In genomic region chr16:57852838-57853460, GRCm38 (mm10) we compare ENCODE assay signal across 23 mouse cellular contexts.
DNase-seq lines count a peak whose midpoint lies in the region; ATAC-seq and TF ChIP-seq lines count a peak whose summit lies in the region.
"Had no signal": no experiment of that assay in that cellular context is flagged by ENCODE, and none has a peak within 500 bp of the region (broad histone marks: within the 10 kb centered on the region; RNA-seq: fewer than 3 reads in every experiment).

No protein-coding gene starts in this region.

- H3K9ac ChIP-seq in embryonic facial prominence, embryonic 14.5 days (ENCODE audit: low read depth, low read length): no peak overlapping the region
- H3K9ac ChIP-seq in heart, adult 2 months (ENCODE audit: low read depth, low read length): no peak overlapping the region
- H3K9ac ChIP-seq in limb, embryonic 14.5 days (ENCODE audit: low read depth, low read length, severe bottlenecking): no peak overlapping the region
- H3K9ac ChIP-seq: embryonic facial prominence, embryonic 12.5 days; hindbrain, embryonic 12.5 days had no signal

- TF ChIP-seq CTCF in heart, adult 2 months (IDR thresholded peaks at IDR 0.05): no peak

- H3K79me2 ChIP-seq in heart, adult 2 months (replicated peaks; ENCODE audit: control insufficient read depth, insufficient read depth, low read length): no peaks in the 10 kb centered on the region

- H3K9me3 ChIP-seq in embryonic facial prominence, embryonic 14.5 days (ENCODE audit: control insufficient read depth, low read length): no peaks in the 10 kb centered on the region
- H3K9me3 ChIP-seq in embryonic facial prominence, embryonic 10.5 days: no peaks in the 10 kb centered on the region
- H3K9me3 ChIP-seq in limb, embryonic 14.5 days (ENCODE audit: control insufficient read depth, low read length): no peaks in the 10 kb centered on the region
- no peaks in the 10 kb centered on the region for H3K9me3 ChIP-seq in limb, embryonic 10.5 days (replicated peaks)
- H3K9me3 ChIP-seq: embryonic facial prominence, embryonic 12.5 days; forebrain, embryonic 10.5 days; hindbrain, embryonic 12.5 days had no signal

- DNase-seq in embryonic facial prominence, embryonic 14.5 days (ENCODE audit: low spot score): peak; percentile 55
- DNase-seq in embryonic facial prominence, embryonic 10.5 days (ENCODE audit: low spot score): no peak
- no peak for DNase-seq in heart, adult 2 months
- DNase-seq in heart, postnatal 25 days (ENCODE audit: low spot score): no peak
- DNase-seq in limb, embryonic 14.5 days (ENCODE audit: low spot score): peak; percentile 26
- DNase-seq in limb, embryonic 10.5 days (ENCODE audit: low spot score): no peak
- no peak for DNase-seq in adrenal gland, adult 8-10 months
- DNase-seq: adrenal gland, postnatal 10 days; cerebellum, adult 11 months; cerebellum, adult 8-10 months; cerebellum, postnatal 14 days; embryo, embryonic 11 days; heart, postnatal 14 days; kidney, adult 8-10 months had no signal

- H3K4me1 ChIP-seq in embryonic facial prominence, embryonic 14.5 days (ENCODE audit: control insufficient read depth, insufficient read depth, low read length): peaks cover 4% of the 10 kb centered on the region; the same call in 1 of the 2 replicates
- H3K4me1 ChIP-seq in embryonic facial prominence, embryonic 10.5 days: peaks cover 2% of the 10 kb centered on the region; the same call in 1 of the 2 replicates
- peaks cover 7% of the 10 kb centered on the region for H3K4me1 ChIP-seq in heart, adult 2 months (ENCODE audit: control insufficient read depth, insufficient read depth, low read length)
- no peaks in the 10 kb centered on the region for H3K4me1 ChIP-seq in limb, embryonic 14.5 days (ENCODE audit: control insufficient read depth, insufficient read depth, low read length)
- H3K4me1 ChIP-seq in limb, embryonic 10.5 days: no peaks in the 10 kb centered on the region; the same call in 1 of the 2 replicates
- H3K4me1 ChIP-seq: hindbrain, embryonic 12.5 days had no signal

- no peak overlapping the region for H3K4me3 ChIP-seq in embryonic facial prominence, embryonic 14.5 days (ENCODE audit: low read depth, low read length)
- no peak overlapping the region for H3K4me3 ChIP-seq in embryonic facial prominence, embryonic 10.5 days
- H3K4me3 ChIP-seq in heart, adult 2 months: no peak overlapping the region
- H3K4me3 ChIP-seq in limb, embryonic 14.5 days (replicated peaks; ENCODE audit: low read length): no peak overlapping the region
- no peak overlapping the region for H3K4me3 ChIP-seq in limb, embryonic 10.5 days
- H3K4me3 ChIP-seq: embryonic facial prominence, embryonic 12.5 days; forebrain, embryonic 10.5 days; hindbrain, embryonic 12.5 days had no signal

- no peak overlapping the region for H3K27ac ChIP-seq in embryonic facial prominence, embryonic 14.5 days (replicated peaks; ENCODE audit: low read depth, low read length)
- H3K27ac ChIP-seq in embryonic facial prominence, embryonic 10.5 days (replicated peaks): no peak overlapping the region
- peak overlapping the region; percentile 70 for H3K27ac ChIP-seq in heart, adult 2 months
- H3K27ac ChIP-seq in limb, embryonic 14.5 days (replicated peaks; ENCODE audit: low read depth, low read length): no peak overlapping the region
- no peak overlapping the region for H3K27ac ChIP-seq in limb, embryonic 10.5 days
- H3K27ac ChIP-seq: embryonic facial prominence, embryonic 12.5 days; forebrain, embryonic 10.5 days; hindbrain, embryonic 12.5 days had no signal

- H3K27me3 ChIP-seq in embryonic facial prominence, embryonic 14.5 days (replicated peaks; ENCODE audit: control insufficient read depth, insufficient read depth, low read length): no peaks in the 10 kb centered on the region
- H3K27me3 ChIP-seq in embryonic facial prominence, embryonic 10.5 days (replicated peaks; ENCODE audit: low read depth, poor library complexity, severe bottlenecking): no peaks in the 10 kb centered on the region
- no peaks in the 10 kb centered on the region for H3K27me3 ChIP-seq in heart, adult 2 months (ENCODE audit: control insufficient read depth, insufficient read depth, low read length)
- H3K27me3 ChIP-seq in limb, embryonic 14.5 days (ENCODE audit: control insufficient read depth, insufficient read depth, low read length): no peaks in the 10 kb centered on the region
- H3K27me3 ChIP-seq in limb, embryonic 10.5 days (ENCODE audit: low read depth, poor library complexity, severe bottlenecking): no peaks in the 10 kb centered on the region
- H3K27me3 ChIP-seq: embryonic facial prominence, embryonic 12.5 days; hindbrain, embryonic 12.5 days; Patski had no signal

- H3K4me2 ChIP-seq in embryonic facial prominence, embryonic 14.5 days (ENCODE audit: low read depth, low read length): no peak overlapping the region
- no peak overlapping the region for H3K4me2 ChIP-seq in limb, embryonic 14.5 days (replicated peaks; ENCODE audit: low read depth, low read length, severe bottlenecking)
- H3K4me2 ChIP-seq: embryonic facial prominence, embryonic 12.5 days; hindbrain, embryonic 12.5 days had no signal

- intact Hi-C loops in heart, adult 2 months (cut with DNase I): loop anchor here (5.0 to 10.0 kb wide), 2 partner anchors 74 to 188 kb away; no protein-coding TSS in a partner anchor
- intact Hi-C loops in heart, postnatal 25 days (cut with DNase I): loop anchor here (5.0 kb wide), 3 partner anchors 54 to 211 kb away; no protein-coding TSS in a partner anchor

- no peak for TF ChIP-seq POLR2A in heart, adult 2 months (IDR thresholded peaks at IDR 0.05; ENCODE audit: insufficient read depth, low read depth, low read length)
- no peak for TF ChIP-seq POLR2A in limb, embryonic 14.5 days (IDR thresholded peaks at IDR 0.05; ENCODE audit: borderline replicate concordance, extremely low read depth, insufficient read depth, insufficient read length)

- no peak for TF ChIP-seq EP300 in heart, adult 2 months (IDR thresholded peaks at IDR 0.05; ENCODE audit: insufficient read depth, low read depth, low read length)

- WGBS in embryonic facial prominence, embryonic 14.5 days: 53% methylated on average over 3 of the region's 3 CpGs
- 88% methylated on average over 3 of the region's 3 CpGs for WGBS in embryonic facial prominence, embryonic 10.5 days
- WGBS in heart, adult 2 months: 24% methylated on average over 3 of the region's 3 CpGs
- WGBS in limb, embryonic 14.5 days: 74% methylated on average over 3 of the region's 3 CpGs
- WGBS in limb, embryonic 10.5 days: 94% methylated on average over 3 of the region's 3 CpGs

- no peak for ATAC-seq in embryonic facial prominence, embryonic 14.5 days (ENCODE audit: low read depth)
- ATAC-seq in limb, embryonic 14.5 days (ENCODE audit: low FRiP score, low read depth): no peak
- ATAC-seq: activated CD4-positive, CD25-positive, alpha-beta regulatory T cell, adult 4 months; forebrain, embryonic 14.5 days; hindbrain, embryonic 16.5 days; inflammation-experienced regulatory T-cells, adult 6 months; intestine, postnatal 0 days; Patski had no signal

- no peaks in the 10 kb centered on the region for H3K36me3 ChIP-seq in embryonic facial prominence, embryonic 14.5 days (ENCODE audit: control insufficient read depth, insufficient read depth, low read length)
- H3K36me3 ChIP-seq in embryonic facial prominence, embryonic 10.5 days (replicated peaks): no peaks in the 10 kb centered on the region
- H3K36me3 ChIP-seq in heart, adult 2 months (ENCODE audit: control insufficient read depth, insufficient read depth, low read length): peaks cover 12% of the 10 kb centered on the region
- no peaks in the 10 kb centered on the region for H3K36me3 ChIP-seq in limb, embryonic 14.5 days (ENCODE audit: control insufficient read depth, insufficient read depth, low read length)
- H3K36me3 ChIP-seq in limb, embryonic 10.5 days: no peaks in the 10 kb centered on the region
- H3K36me3 ChIP-seq: embryonic facial prominence, embryonic 12.5 days; forebrain, embryonic 10.5 days; hindbrain, embryonic 12.5 days had no signal

Comparison
In these comparisons a context has a peak if more than half of its experiments do, and no peak if none do; other contexts are left out.
1. DNase-seq: peak in embryonic facial prominence, embryonic 14.5 days (single experiment) and limb, embryonic 14.5 days (single experiment); none in embryonic facial prominence, embryonic 10.5 days (single experiment), heart, adult 2 months (0 of 2), heart, postnatal 25 days (single experiment), limb, embryonic 10.5 days (single experiment) and adrenal gland, adult 8-10 months (single experiment).